Mouse (Mus musculus): Measurements from ENCODE around the gene Bicral. TPM values are rescaled to one million over a fixed set of nuclear protein-coding genes. Genes with fewer than 3 reads are reported as not detected.
A peak's percentile ranks its signal among the peaks of the same experiment; 100 is the strongest.

The Bicral gene
- polyA plus RNA-seq, 1 experiment: 5.1 TPM

DNA sequence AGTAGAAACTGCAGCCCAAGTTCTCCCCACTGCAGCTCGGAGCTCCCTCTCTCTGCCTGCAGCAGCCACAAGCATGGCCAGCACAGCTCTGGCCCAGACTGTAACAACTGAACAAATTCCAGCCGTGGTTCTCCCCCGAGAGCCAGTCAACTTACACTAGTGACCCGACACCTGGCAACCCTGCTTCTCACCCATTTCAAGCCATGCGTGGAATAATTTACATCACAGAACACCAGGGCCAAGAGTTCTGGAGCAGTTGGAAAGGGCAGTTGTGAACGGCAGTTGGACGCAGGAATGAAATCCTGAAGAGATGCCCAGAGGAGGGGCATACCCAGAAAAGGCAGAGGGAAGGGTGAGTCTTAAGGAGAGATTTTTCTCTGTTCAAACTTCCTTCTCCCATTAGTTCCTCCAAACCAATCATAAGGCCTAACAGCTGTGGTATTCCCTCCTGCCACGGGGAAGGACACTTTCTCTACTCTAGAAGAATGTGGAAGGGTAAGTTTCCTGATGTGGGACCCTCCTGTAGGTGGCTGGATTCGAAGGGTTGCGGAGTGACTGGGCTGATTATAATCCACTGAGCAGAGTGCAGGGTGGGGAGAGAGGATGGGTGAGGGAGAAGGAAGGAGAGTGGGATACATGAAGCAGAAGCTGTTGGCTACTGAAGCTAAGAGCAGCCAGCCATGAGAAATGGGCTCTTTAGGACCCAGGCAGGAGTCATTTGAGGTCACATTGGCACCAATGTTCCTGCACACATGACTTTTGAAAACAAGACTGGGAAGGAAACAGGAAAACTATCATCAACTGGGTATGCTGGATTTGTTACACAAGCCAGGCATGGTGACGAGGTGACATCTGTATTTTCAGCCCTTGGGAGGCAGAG is 25.9 kb downstream of the Bicral start:
- H3ac ChIP-seq (ENCODE audit: control insufficient read depth, insufficient read length): no peak overlapping the region
- no peak for TF ChIP-seq POLR2A (IDR thresholded peaks at IDR 0.05; ENCODE audit: insufficient read length, low read depth)
- TF ChIP-seq POLR2AphosphoS2 (IDR thresholded peaks at IDR 0.05; ENCODE audit: insufficient read length, low read depth): no peak
- no peak for TF ChIP-seq REST (IDR thresholded peaks at IDR 0.05; ENCODE audit: insufficient read depth, insufficient read length)
- TF ChIP-seq USF1 (IDR thresholded peaks at IDR 0.05; ENCODE audit: low read depth): no peak
- TF ChIP-seq MYOD1 (IDR thresholded peaks at IDR 0.05; ENCODE audit: control insufficient read depth in 1 of 3, insufficient read length in 2 of 3, low read depth in 2 of 3): no peak
- TF ChIP-seq CEBPB (IDR thresholded peaks at IDR 0.05; ENCODE audit: insufficient read depth, poor library complexity, severe bottlenecking): no peak
- TF ChIP-seq MAX (IDR thresholded peaks at IDR 0.05; ENCODE audit: low read depth): no peak
- no peak for TF ChIP-seq TCF3 (IDR thresholded peaks at IDR 0.05; ENCODE audit: insufficient read length, low read depth)
- TF ChIP-seq MYOG (IDR thresholded peaks at IDR 0.05; ENCODE audit: control insufficient read depth in 1 of 3, insufficient read depth in 1 of 3, insufficient read length in 2 of 3, low read depth in 2 of 3): no peak
- TF ChIP-seq E2F4 (IDR thresholded peaks at IDR 0.05; ENCODE audit: insufficient read depth): no peak
- TF ChIP-seq SRF (IDR thresholded peaks at IDR 0.05; ENCODE audit: control insufficient read depth, insufficient read length, low read depth): no peak
- H3K36me3 ChIP-seq (ENCODE audit: control insufficient read depth, insufficient read depth): no peaks in the 10 kb centered on the region
- no peak overlapping the region for H3K4me3 ChIP-seq
- no peaks in the 10 kb centered on the region for H3K27me3 ChIP-seq (ENCODE audit: control insufficient read depth, insufficient read depth, insufficient read length)
- no peaks in the 10 kb centered on the region for H3K79me2 ChIP-seq (ENCODE audit: control insufficient read depth, insufficient read depth)
- peak overlapping the region; percentile 12 for H3K4me2 ChIP-seq (ENCODE audit: low read depth)

DNA sequence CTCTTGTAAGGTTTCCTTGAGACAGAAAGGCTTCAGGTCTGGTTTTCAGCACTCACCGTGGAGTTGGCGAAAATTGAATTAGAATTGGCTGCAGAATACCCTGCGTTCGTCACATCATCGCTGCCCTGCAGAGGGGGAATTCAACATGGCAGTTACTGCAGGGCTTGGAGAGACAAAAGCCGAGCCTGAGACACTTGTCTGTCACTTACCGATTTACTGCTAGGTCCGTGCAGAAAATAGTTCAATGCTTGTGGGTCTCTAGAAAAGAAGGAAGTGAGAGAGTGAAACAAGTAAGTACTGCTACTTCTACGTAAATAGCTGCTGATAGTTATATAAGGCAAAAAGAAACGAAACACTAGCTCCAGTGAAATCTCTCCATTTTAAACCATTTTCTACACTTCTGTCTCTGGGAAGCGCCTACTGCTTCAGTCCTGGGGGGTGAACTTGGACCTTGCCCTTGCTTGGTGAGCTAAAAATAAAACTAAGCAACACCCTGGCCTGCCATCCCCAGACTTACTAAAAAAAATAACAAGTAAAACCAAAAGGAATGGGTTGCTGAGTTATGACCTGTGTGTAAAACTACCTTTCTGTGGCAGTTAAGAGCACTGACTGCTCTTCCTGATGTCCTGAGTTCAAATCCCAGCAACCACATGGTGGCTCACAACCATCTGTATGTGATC is 28.3 kb downstream of the Bicral start:
- Histone ChIP-seq H3ac (ENCODE audit: control insufficient read depth, insufficient read length) (no peak overlapping the region), H3K4me3 (no peak overlapping the region), H3K79me2 (ENCODE audit: control insufficient read depth, insufficient read depth) (no peaks in the 10 kb centered on the region), H3K27me3 (ENCODE audit: control insufficient read depth, insufficient read depth, insufficient read length) (no peaks in the 10 kb centered on the region), H3K36me3 (ENCODE audit: control insufficient read depth, insufficient read depth) (peaks cover 4% of the 10 kb centered on the region), H3K4me2 (ENCODE audit: low read depth) (no peak overlapping the region)
- no peak for TF ChIP-seq MAX (IDR thresholded peaks at IDR 0.05; ENCODE audit: low read depth)
- no peak for TF ChIP-seq POLR2AphosphoS2 (IDR thresholded peaks at IDR 0.05; ENCODE audit: insufficient read length, low read depth)
- no peak for TF ChIP-seq USF1 (IDR thresholded peaks at IDR 0.05; ENCODE audit: low read depth)
- no peak for TF ChIP-seq SRF (IDR thresholded peaks at IDR 0.05; ENCODE audit: control insufficient read depth, insufficient read length, low read depth)
- no peak for TF ChIP-seq MYOG (IDR thresholded peaks at IDR 0.05; ENCODE audit: control insufficient read depth in 1 of 3, insufficient read depth in 1 of 3, insufficient read length in 2 of 3, low read depth in 2 of 3)
- no peak for TF ChIP-seq MYOD1 (IDR thresholded peaks at IDR 0.05; ENCODE audit: control insufficient read depth in 1 of 3, insufficient read length in 2 of 3, low read depth in 2 of 3)
- no peak for TF ChIP-seq REST (IDR thresholded peaks at IDR 0.05; ENCODE audit: insufficient read depth, insufficient read length)
- TF ChIP-seq CEBPB (IDR thresholded peaks at IDR 0.05; ENCODE audit: insufficient read depth, poor library complexity, severe bottlenecking): no peak
- no peak for TF ChIP-seq POLR2A (IDR thresholded peaks at IDR 0.05; ENCODE audit: insufficient read length, low read depth)
- TF ChIP-seq E2F4 (IDR thresholded peaks at IDR 0.05; ENCODE audit: insufficient read depth): no peak
- no peak for TF ChIP-seq TCF12 (IDR thresholded peaks at IDR 0.05; ENCODE audit: insufficient read depth, poor library complexity, severe bottlenecking)
- no peak for TF ChIP-seq TCF3 (IDR thresholded peaks at IDR 0.05; ENCODE audit: insufficient read length, low read depth)

GRCm38 (mm10) chr17:46828935-46829334 is 29.3 kb downstream of the Bicral start:
- no peak overlapping the region for H3ac ChIP-seq (ENCODE audit: control insufficient read depth, insufficient read length)
- H3K79me2 ChIP-seq (ENCODE audit: control insufficient read depth, insufficient read depth): no peaks in the 10 kb centered on the region
- TF ChIP-seq POLR2A (IDR thresholded peaks at IDR 0.05; ENCODE audit: insufficient read length, low read depth) (no peak), POLR2AphosphoS2 (IDR thresholded peaks at IDR 0.05; ENCODE audit: insufficient read length, low read depth) (no peak), E2F4 (IDR thresholded peaks at IDR 0.05; ENCODE audit: insufficient read depth) (no peak), MAX (IDR thresholded peaks at IDR 0.05; ENCODE audit: low read depth) (no peak), USF1 (IDR thresholded peaks at IDR 0.05; ENCODE audit: low read depth) (no peak), REST (IDR thresholded peaks at IDR 0.05; ENCODE audit: insufficient read depth, insufficient read length) (no peak), CEBPB (IDR thresholded peaks at IDR 0.05; ENCODE audit: insufficient read depth, poor library complexity, severe bottlenecking) (no peak), MYOD1 (IDR thresholded peaks at IDR 0.05; ENCODE audit: control insufficient read depth in 1 of 3, insufficient read length in 2 of 3, low read depth in 2 of 3) (no peak), SRF (IDR thresholded peaks at IDR 0.05; ENCODE audit: control insufficient read depth, insufficient read length, low read depth) (no peak), TCF3 (IDR thresholded peaks at IDR 0.05; ENCODE audit: insufficient read length, low read depth) (no peak), TCF12 (IDR thresholded peaks at IDR 0.05; ENCODE audit: insufficient read depth, poor library complexity, severe bottlenecking) (no peak), MYOG (IDR thresholded peaks at IDR 0.05; ENCODE audit: control insufficient read depth in 1 of 3, insufficient read depth in 1 of 3, insufficient read length in 2 of 3, low read depth in 2 of 3) (no peak)
- no peak overlapping the region for H3K4me3 ChIP-seq
- no peaks in the 10 kb centered on the region for H3K27me3 ChIP-seq (ENCODE audit: control insufficient read depth, insufficient read depth, insufficient read length)
- peaks cover 5% of the 10 kb centered on the region for H3K36me3 ChIP-seq (ENCODE audit: control insufficient read depth, insufficient read depth)
- no peak overlapping the region for H3K4me2 ChIP-seq (ENCODE audit: low read depth)

DNA sequence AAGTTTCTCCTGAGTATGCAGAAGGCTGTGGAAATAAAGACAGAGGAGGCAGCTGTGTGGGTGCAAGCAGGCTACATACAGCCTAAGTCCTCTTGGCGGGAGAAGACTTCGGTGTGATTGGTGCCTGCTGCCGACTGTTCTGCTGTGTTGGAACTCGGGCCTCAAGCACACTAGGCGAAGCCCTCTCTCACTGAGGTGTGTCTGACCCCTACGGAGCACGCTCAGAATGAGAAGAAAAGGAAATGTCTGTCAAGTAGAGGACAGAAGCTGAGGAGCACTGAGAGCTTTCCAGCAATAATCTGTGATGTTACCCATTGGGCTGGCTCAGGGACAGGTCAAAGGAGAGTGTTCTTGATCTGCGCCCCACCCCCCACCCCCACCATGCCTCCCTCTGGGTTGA is 35.2 kb downstream of the Bicral start:
- Histone ChIP-seq H3K27me3 (ENCODE audit: control insufficient read depth, insufficient read depth, insufficient read length) (no peaks in the 10 kb centered on the region), H3K4me3 (no peak overlapping the region), H3K36me3 (ENCODE audit: control insufficient read depth, insufficient read depth) (peaks cover 18% of the 10 kb centered on the region), H3ac (ENCODE audit: control insufficient read depth, insufficient read length) (no peak overlapping the region), H3K79me2 (ENCODE audit: control insufficient read depth, insufficient read depth) (no peaks in the 10 kb centered on the region), H3K4me2 (ENCODE audit: low read depth) (no peak overlapping the region)
- TF ChIP-seq SRF (IDR thresholded peaks at IDR 0.05; ENCODE audit: control insufficient read depth, insufficient read length, low read depth) (no peak), POLR2AphosphoS2 (IDR thresholded peaks at IDR 0.05; ENCODE audit: insufficient read length, low read depth) (no peak), E2F4 (IDR thresholded peaks at IDR 0.05; ENCODE audit: insufficient read depth) (no peak), TCF12 (IDR thresholded peaks at IDR 0.05; ENCODE audit: insufficient read depth, poor library complexity, severe bottlenecking) (no peak), MYOD1 (IDR thresholded peaks at IDR 0.05; ENCODE audit: control insufficient read depth in 1 of 3, insufficient read length in 2 of 3, low read depth in 2 of 3) (no peak), MYOG (IDR thresholded peaks at IDR 0.05; ENCODE audit: control insufficient read depth in 1 of 3, insufficient read depth in 1 of 3, insufficient read length in 2 of 3, low read depth in 2 of 3) (no peak), CEBPB (IDR thresholded peaks at IDR 0.05; ENCODE audit: insufficient read depth, poor library complexity, severe bottlenecking) (no peak), POLR2A (IDR thresholded peaks at IDR 0.05; ENCODE audit: insufficient read length, low read depth) (no peak)

Data from myocyte (in vitro differentiated cells).